20 mouse cellular contexts compared by ENCODE assay signal in the genomic region with DNA sequence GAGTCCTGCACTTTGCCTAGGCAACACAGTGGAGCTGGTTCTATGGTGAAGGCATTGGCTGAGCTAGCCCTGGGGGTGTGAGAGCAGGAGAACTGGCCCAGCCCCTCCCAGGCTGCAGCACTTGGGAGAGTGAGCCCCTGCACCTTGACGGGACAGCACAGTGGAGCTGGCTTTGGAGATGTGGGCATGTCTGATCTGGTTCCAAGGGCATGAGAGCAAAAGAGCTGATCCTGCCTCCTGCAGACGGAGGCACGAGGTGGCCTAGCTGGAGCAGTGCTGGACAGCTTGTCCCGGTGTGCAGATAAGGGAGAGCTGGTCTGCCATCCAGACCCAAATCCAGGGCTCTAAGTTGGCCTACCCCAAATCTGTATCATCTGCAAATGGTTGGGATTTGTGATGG. TPM values are rescaled to one million over a fixed set of nuclear protein-coding genes. Genes with fewer than 3 reads are reported as not detected.
DNase-seq lines count a peak whose midpoint lies in the region; ATAC-seq and TF ChIP-seq lines count a peak whose summit lies in the region.
"Had no signal": no experiment of that assay in that cellular context is flagged by ENCODE, and none has a peak within 500 bp of the region (broad histone marks: within the 10 kb centered on the region; RNA-seq: fewer than 3 reads in every experiment).

No protein-coding gene starts in this region.

- WGBS in hindbrain, embryonic 10.5 days, result 78% methylated on average over 4 of the region's 4 CpGs
- 75% methylated on average over 4 of the region's 4 CpGs for WGBS in hindbrain, embryonic 11.5 days
- 78% methylated on average over 4 of the region's 4 CpGs for WGBS in lung, embryonic 14.5 days
- WGBS in stomach, postnatal 0 days, result 52% methylated on average over 4 of the region's 4 CpGs

- DNase-seq in adrenal gland, adult 2 months, result peak; percentile 33
- DNase-seq in adrenal gland, postnatal 25 days, result no peak
- DNase-seq in hindbrain, embryonic 10.5 days (ENCODE audit: low spot score), result no peak
- DNase-seq in hindbrain, embryonic 11.5 days (ENCODE audit: low spot score), result no peak
- no peak for DNase-seq in lung, embryonic 14.5 days
- DNase-seq in lung, postnatal 10 days, result no peak
- peak; percentile 14 for DNase-seq in stomach, postnatal 0 days (ENCODE audit: low spot score)
- DNase-seq: adrenal gland, postnatal 36 days; cerebellum, adult 11 months; cerebellum, adult 8-10 months; cerebellum, postnatal 14 days; embryo, embryonic 11 days; gastrocnemius, postnatal 36 days; heart, adult 18-20 months had no signal

- no peak overlapping the region for H3K4me2 ChIP-seq in hindbrain, embryonic 11.5 days (replicated peaks; ENCODE audit: low read depth, low read length)
- no peak overlapping the region for H3K4me2 ChIP-seq in lung, embryonic 14.5 days
- H3K4me2 ChIP-seq in stomach, postnatal 0 days (replicated peaks; ENCODE audit: low read depth), result no peak overlapping the region
- H3K4me2 ChIP-seq: embryonic facial prominence, embryonic 15.5 days; heart, embryonic 12.5 days; hindbrain, embryonic 15.5 days had no signal

- H3K27ac ChIP-seq in hindbrain, embryonic 10.5 days, result peak overlapping the region; percentile 16; the same call in 1 of the 2 replicates
- H3K27ac ChIP-seq in hindbrain, embryonic 11.5 days (ENCODE audit: low read depth, low read length), result no peak overlapping the region
- no peak overlapping the region for H3K27ac ChIP-seq in lung, embryonic 14.5 days (ENCODE audit: low read depth)
- no peak overlapping the region for H3K27ac ChIP-seq in stomach, postnatal 0 days (replicated peaks)
- H3K27ac ChIP-seq: embryonic facial prominence, embryonic 15.5 days; forebrain, embryonic 10.5 days; hindbrain, embryonic 15.5 days had no signal

- no peak overlapping the region for H3K9ac ChIP-seq in hindbrain, embryonic 11.5 days (ENCODE audit: low read depth, low read length)
- H3K9ac ChIP-seq in lung, embryonic 14.5 days, result no peak overlapping the region
- no peak overlapping the region for H3K9ac ChIP-seq in stomach, postnatal 0 days (ENCODE audit: low read length)
- H3K9ac ChIP-seq: embryonic facial prominence, embryonic 15.5 days; heart, embryonic 12.5 days; hindbrain, embryonic 15.5 days had no signal

- TF ChIP-seq EP300 in stomach, postnatal 0 days (optimal IDR thresholded peaks at IDR 0.05), result no peak

- H3K4me3 ChIP-seq in hindbrain, embryonic 10.5 days, result no peak overlapping the region
- H3K4me3 ChIP-seq in hindbrain, embryonic 11.5 days (ENCODE audit: low read depth, low read length), result no peak overlapping the region
- no peak overlapping the region for H3K4me3 ChIP-seq in lung, embryonic 14.5 days (ENCODE audit: low read depth, low read length)
- no peak overlapping the region for H3K4me3 ChIP-seq in stomach, postnatal 0 days (ENCODE audit: low read depth, low read length)
- H3K4me3 ChIP-seq: embryonic facial prominence, embryonic 15.5 days; erythroblast, embryonic 14.5 days; forebrain, embryonic 10.5 days; heart, embryonic 12.5 days; hindbrain, embryonic 15.5 days had no signal

- H3K9me3 ChIP-seq in hindbrain, embryonic 10.5 days, result no peaks in the 10 kb centered on the region
- no peaks in the 10 kb centered on the region for H3K9me3 ChIP-seq in hindbrain, embryonic 11.5 days (ENCODE audit: control insufficient read depth, low read length)
- H3K9me3 ChIP-seq in lung, embryonic 14.5 days (ENCODE audit: low read depth, low read length), result no peaks in the 10 kb centered on the region
- H3K9me3 ChIP-seq in stomach, postnatal 0 days (ENCODE audit: control insufficient read depth, low read length), result no peaks in the 10 kb centered on the region
- H3K9me3 ChIP-seq: embryonic facial prominence, embryonic 15.5 days; forebrain, embryonic 10.5 days; heart, embryonic 12.5 days; hindbrain, embryonic 15.5 days had no signal

- H3K4me1 ChIP-seq in hindbrain, embryonic 10.5 days (replicated peaks), result peaks cover 2% of the 10 kb centered on the region; the same call in 1 of the 2 replicates
- no peaks in the 10 kb centered on the region for H3K4me1 ChIP-seq in hindbrain, embryonic 11.5 days (replicated peaks; ENCODE audit: control insufficient read depth, insufficient read depth, low read length)
- H3K4me1 ChIP-seq in lung, embryonic 14.5 days (ENCODE audit: insufficient read depth), result no peaks in the 10 kb centered on the region
- no peaks in the 10 kb centered on the region for H3K4me1 ChIP-seq in stomach, postnatal 0 days (replicated peaks; ENCODE audit: control insufficient read depth, insufficient read depth)
- H3K4me1 ChIP-seq: forebrain, embryonic 10.5 days had no signal

- TF ChIP-seq CTCF in lung, embryonic 14.5 days (IDR thresholded peaks at IDR 0.05; ENCODE audit: low read depth), result no peak
- TF ChIP-seq CTCF in stomach, postnatal 0 days (IDR thresholded peaks at IDR 0.05; ENCODE audit: low read depth), result no peak

- H3K27me3 ChIP-seq in hindbrain, embryonic 10.5 days (ENCODE audit: insufficient read depth, poor library complexity, severe bottlenecking), result no peaks in the 10 kb centered on the region
- no peaks in the 10 kb centered on the region for H3K27me3 ChIP-seq in hindbrain, embryonic 11.5 days (ENCODE audit: control insufficient read depth, insufficient read depth, low read length)
- H3K27me3 ChIP-seq in lung, embryonic 14.5 days (ENCODE audit: insufficient read depth, low read length), result no peaks in the 10 kb centered on the region
- H3K27me3 ChIP-seq in stomach, postnatal 0 days (ENCODE audit: control insufficient read depth, insufficient read depth, low read length), result no peaks in the 10 kb centered on the region
- H3K27me3 ChIP-seq: embryonic facial prominence, embryonic 15.5 days; heart, embryonic 12.5 days; hindbrain, embryonic 15.5 days had no signal

- H3K36me3 ChIP-seq in hindbrain, embryonic 10.5 days, result no peaks in the 10 kb centered on the region
- H3K36me3 ChIP-seq in hindbrain, embryonic 11.5 days (ENCODE audit: control insufficient read depth, insufficient read depth, low read length), result no peaks in the 10 kb centered on the region
- H3K36me3 ChIP-seq in lung, embryonic 14.5 days (ENCODE audit: insufficient read depth), result no peaks in the 10 kb centered on the region
- no peaks in the 10 kb centered on the region for H3K36me3 ChIP-seq in stomach, postnatal 0 days (ENCODE audit: control insufficient read depth, insufficient read depth, low read length)
- H3K36me3 ChIP-seq: embryonic facial prominence, embryonic 15.5 days; forebrain, embryonic 10.5 days; heart, embryonic 12.5 days; hindbrain, embryonic 15.5 days had no signal

- ATAC-seq in hindbrain, embryonic 11.5 days (ENCODE audit: low FRiP score), result no peak
- ATAC-seq in lung, embryonic 14.5 days (ENCODE audit: insufficient read depth), result peak; percentile 30; the same call in 1 of the 2 replicates
- no peak; the same call in 1 of the 2 replicates for ATAC-seq in stomach, postnatal 0 days (ENCODE audit: low FRiP score, low TSS enrichment)
- ATAC-seq: forebrain, embryonic 14.5 days had no signal

RNA-seq across cellular contexts. Expression of a gene that starts 20.0 kb away (rescaled TPM):
- total RNA-seq in adrenal gland, adult 2 months (2021), result 10 to 100 TPM; 16.8 to 19.7 TPM
- polyA plus RNA-seq in adrenal gland, adult 2 months (2012; rRNA removed), result 13.4 and 14.8 TPM in 2 replicates
- total RNA-seq in adrenal gland, postnatal 25 days (2021), result 13.2 and 17.1 TPM in 2 replicates
- polyA plus RNA-seq in hindbrain, embryonic 10.5 days (2016; fragmentation: Nextera tagmentation; extraction: Ambion mirVana), result 12.8 and 13.9 TPM in 2 replicates
- polyA plus RNA-seq in hindbrain, embryonic 11.5 days (2014; fragmentation: Nextera tagmentation; extraction: Ambion mirVana), result 11.4 and 12.9 TPM in 2 replicates
- polyA plus RNA-seq in lung, embryonic 14.5 days (2014; fragmentation: Nextera tagmentation; extraction: Ambion mirVana), result 16.0 and 16.8 TPM in 2 replicates
- polyA plus RNA-seq in stomach, postnatal 0 days (2015; fragmentation: Nextera tagmentation; extraction: Ambion mirVana), result 19.4 and 19.6 TPM in 2 replicates

RNA-seq across cellular contexts. Expression of a gene that starts 21.8 kb away (rescaled TPM):
- 100 to 1,000 TPM; 121 to 151 TPM for total RNA-seq in adrenal gland, adult 2 months (2021)
- 721 and 995 TPM in 2 replicates for polyA plus RNA-seq in adrenal gland, adult 2 months (2012; rRNA removed)
- total RNA-seq in adrenal gland, postnatal 25 days (2021), result 178 and 283 TPM in 2 replicates
- 53.3 and 58.7 TPM in 2 replicates for polyA plus RNA-seq in hindbrain, embryonic 10.5 days (2016; fragmentation: Nextera tagmentation; extraction: Ambion mirVana)
- polyA plus RNA-seq in hindbrain, embryonic 11.5 days (2014; fragmentation: Nextera tagmentation; extraction: Ambion mirVana), result 32.1 and 32.6 TPM in 2 replicates
- 31.4 and 37.4 TPM in 2 replicates for polyA plus RNA-seq in lung, embryonic 14.5 days (2014; fragmentation: Nextera tagmentation; extraction: Ambion mirVana)
- polyA plus RNA-seq in stomach, postnatal 0 days (2015; fragmentation: Nextera tagmentation; extraction: Ambion mirVana), result 20.2 and 20.7 TPM in 2 replicates

RNA-seq across cellular contexts. Expression of a gene that starts 27.9 kb away (rescaled TPM):
- total RNA-seq in adrenal gland, adult 2 months (2021), result 10 to 100 TPM; 12.3 to 13.1 TPM
- 7.9 and 10.1 TPM in 2 replicates for polyA plus RNA-seq in adrenal gland, adult 2 months (2012; rRNA removed)
- 13.2 and 13.4 TPM in 2 replicates for total RNA-seq in adrenal gland, postnatal 25 days (2021)
- 0.46 and 0.81 TPM in 2 replicates for polyA plus RNA-seq in hindbrain, embryonic 10.5 days (2016; fragmentation: Nextera tagmentation; extraction: Ambion mirVana)
- 0.62 and 0.89 TPM in 2 replicates for polyA plus RNA-seq in hindbrain, embryonic 11.5 days (2014; fragmentation: Nextera tagmentation; extraction: Ambion mirVana)
- 0.50 and 0.97 TPM in 2 replicates for polyA plus RNA-seq in lung, embryonic 14.5 days (2014; fragmentation: Nextera tagmentation; extraction: Ambion mirVana)
- 0.59 and 0.71 TPM in 2 replicates for polyA plus RNA-seq in stomach, postnatal 0 days (2015; fragmentation: Nextera tagmentation; extraction: Ambion mirVana)

RNA-seq across cellular contexts. Expression of a gene that starts 46.9 kb away (rescaled TPM):
- total RNA-seq in adrenal gland, adult 2 months (2021), result 100 to 1,000 TPM; 463 to 520 TPM
- polyA plus RNA-seq in adrenal gland, adult 2 months (2012; rRNA removed), result 1,201 and 1,446 TPM in 2 replicates
- total RNA-seq in adrenal gland, postnatal 25 days (2021), result 277 and 344 TPM in 2 replicates
- 38.6 and 44.4 TPM in 2 replicates for polyA plus RNA-seq in hindbrain, embryonic 10.5 days (2016; fragmentation: Nextera tagmentation; extraction: Ambion mirVana)
- polyA plus RNA-seq in hindbrain, embryonic 11.5 days (2014; fragmentation: Nextera tagmentation; extraction: Ambion mirVana), result 32.5 and 34.4 TPM in 2 replicates
- polyA plus RNA-seq in lung, embryonic 14.5 days (2014; fragmentation: Nextera tagmentation; extraction: Ambion mirVana), result 38.1 and 42.5 TPM in 2 replicates
- polyA plus RNA-seq in stomach, postnatal 0 days (2015; fragmentation: Nextera tagmentation; extraction: Ambion mirVana), result 892 and 954 TPM in 2 replicates

Comparison
In these comparisons a context has a peak if more than half of its experiments do, and no peak if none do; other contexts are left out.
1. DNase-seq: peak in adrenal gland, adult 2 months (single experiment) and stomach, postnatal 0 days (single experiment); none in adrenal gland, postnatal 25 days (single experiment), hindbrain, embryonic 10.5 days (single experiment), hindbrain, embryonic 11.5 days (single experiment), lung, embryonic 14.5 days (single experiment) and lung, postnatal 10 days (single experiment).
2. RNA of a gene that starts 21.8 kb away (polyA plus RNA-seq): 721 to 995 TPM in adrenal gland, adult 2 months; 53.3 to 58.7 TPM in hindbrain, embryonic 10.5 days, 31.4 to 37.4 TPM in lung, embryonic 14.5 days, 32.1 to 32.6 TPM in hindbrain, embryonic 11.5 days and 20.2 to 20.7 TPM in stomach, postnatal 0 days; every median in the first group is over 10 times any median in the second.